Mouse (Mus musculus) embryonic facial prominence, embryonic 14.5 days (tissue): ENCODE results near the gene Zbtb44. TPM values are rescaled to one million over a fixed set of nuclear protein-coding genes. Genes with fewer than 3 reads are reported as not detected.
"Not testable (repeated sequence)": the region's sequence is repeated elsewhere in the genome, so short reads cannot be mapped to it uniquely, and the experiment has no call there.

Experiments
- ATAC-seq: fragments of 200-750 bp; cut with Nextera tagmentation; 2 replicates; pipeline ENCODE4 v1.8.0; 2017; ENCODE audit warnings: low read depth, moderate number of reproducible peaks, moderate TSS enrichment
- DNase-seq: peaks from one replicate; pipeline ENCODE4 v3.0.0-alpha.2; 2015; ENCODE audit warnings: low spot score
- H3K27ac ChIP-seq: fragments of 300-500 bp; sonication (generic); replicated peaks from 2 replicates; pipeline ENCODE4 v1.5.1; 2014; ENCODE audit warnings: low read depth, mild to moderate bottlenecking, low read length, moderate library complexity
- H3K27me3 ChIP-seq: fragments of 300-500 bp; sonication (generic); replicated peaks from 2 replicates; pipeline ENCODE4 v1.6.1; 2014; ENCODE audit warnings: low read length; ENCODE audit not compliant: control insufficient read depth, insufficient read depth
- H3K36me3 ChIP-seq: fragments of 300-500 bp; sonication (generic); 2 replicates; pipeline ENCODE4 v1.6.1; 2014; ENCODE audit warnings: low read length, mixed read lengths; ENCODE audit not compliant: control insufficient read depth, insufficient read depth
- H3K4me1 ChIP-seq: fragments of 300-500 bp; sonication (generic); 2 replicates; pipeline ENCODE4 v1.6.1; 2014; ENCODE audit warnings: antibody characterized with exemption, low read length; ENCODE audit not compliant: control insufficient read depth, insufficient read depth
- H3K4me2 ChIP-seq: fragments of 300-500 bp; sonication (generic); 2 replicates; pipeline ENCODE4 v1.6.1; 2014; ENCODE audit warnings: low read depth, mild to moderate bottlenecking, low read length, moderate library complexity, mixed read lengths
- H3K4me3 ChIP-seq: fragments of 300-500 bp; sonication (generic); 2 replicates; pipeline ENCODE4 v1.5.1; 2014; ENCODE audit warnings: low read depth, mild to moderate bottlenecking, low read length
- H3K9ac ChIP-seq: fragments of 300-500 bp; sonication (generic); 2 replicates; pipeline ENCODE4 v1.6.1; 2014; ENCODE audit warnings: low read depth, mild to moderate bottlenecking, low read length, moderate library complexity, mixed read lengths
- H3K9me3 ChIP-seq: fragments of 300-500 bp; sonication (generic); 2 replicates; pipeline ENCODE4 v1.6.1; 2016; ENCODE audit warnings: low read length; ENCODE audit not compliant: control insufficient read depth
- WGBS: fragments of 180-500 bp; shearing (Covaris S2); extraction: QIAGEN DNeasy Blood & Tissue Kit; methylation state at CpG from one replicate; pipeline ENCODE4 v1.1.7; 2014; 5-methylcytosine and 5-hydroxymethylcytosine counted together
- polyA plus RNA-seq: library from polyadenylated mRNA; unstranded; fragments of >200 nt; fragmentation: Nextera tagmentation; extraction: Ambion mirVana; gene quantifications from 2 replicates; pipeline ENCODE4 v1.2.1, GENCODE M21; 2014

Gene Zbtb44
- polyA plus RNA-seq, 1 experiment from 2014 or later = 5.9 TPM

DNA sequence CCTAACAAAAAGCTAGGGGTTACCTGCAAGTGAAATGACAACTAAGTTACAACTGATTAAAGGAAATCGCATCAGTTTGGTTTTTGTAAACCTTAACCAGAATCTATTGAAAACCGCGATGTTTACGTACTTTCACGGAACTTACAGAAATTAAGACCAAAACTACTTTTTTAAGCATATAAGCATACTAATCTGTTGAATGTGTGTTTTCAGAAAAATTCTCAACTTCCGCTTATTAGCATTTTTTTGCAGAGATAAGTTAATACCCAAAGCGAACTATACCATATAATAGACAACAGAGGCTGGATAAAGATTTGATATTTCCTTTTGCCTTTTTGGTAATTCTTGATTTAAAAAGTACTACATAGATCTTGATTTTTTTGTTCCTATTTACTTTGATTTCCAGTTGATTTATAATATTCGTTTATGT, 985 bp downstream of the Zbtb44 start:
- Histone ChIP-seq H3K27me3 (no peaks in the 10 kb centered on the region), H3K27ac (peak overlapping the region; percentile 92), H3K9ac (peak overlapping the region; percentile 81), H3K4me3 (peak overlapping the region; percentile 78), H3K4me1 (peaks cover 13% of the 10 kb centered on the region), H3K9me3 (no peaks in the 10 kb centered on the region), H3K36me3 (0 out of 2 replicates have a peak, but pooled peaks cover 11% of the 10 kb centered on the region), H3K4me2 (peak overlapping the region; percentile 91)
- 16% methylated on average over 8 of the region's 8 CpGs for WGBS
- DNase-seq (no peak), ATAC-seq (no peak)

DNA sequence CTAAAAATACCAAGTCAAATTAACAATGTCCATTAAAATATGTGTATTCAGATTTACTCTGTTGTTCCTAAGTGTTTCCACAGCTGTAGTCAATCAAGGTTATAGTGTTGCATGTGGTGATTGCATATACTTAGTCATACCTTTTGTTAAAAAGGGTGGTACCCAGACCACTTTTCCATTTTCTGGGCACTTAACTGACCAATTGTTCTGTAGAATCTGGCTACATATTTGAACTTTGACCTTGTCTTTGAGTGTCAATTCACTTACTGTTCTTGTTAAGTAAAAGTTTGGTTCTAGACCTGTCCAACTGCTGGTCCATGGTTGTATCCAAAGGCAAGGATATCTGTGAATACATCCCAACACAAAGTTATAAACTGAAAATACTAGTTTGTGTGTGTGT, 2.1 kb downstream of the Zbtb44 start:
- 0 out of 2 replicates have a peak, but pooled peaks cover 11% of the 10 kb centered on the region for H3K36me3 ChIP-seq
- H3K9me3 ChIP-seq = no peaks in the 10 kb centered on the region
- peak overlapping the region; percentile 38; the same call in 1 of the 2 replicates for H3K4me2 ChIP-seq
- H3K27me3 ChIP-seq = no peaks in the 10 kb centered on the region
- no peak for DNase-seq
- H3K4me1 ChIP-seq = peaks cover 13% of the 10 kb centered on the region
- H3K4me3 ChIP-seq = 0 out of 2 replicates have a peak overlapping the region, but pooled peaks have one; percentile 16
- no peak overlapping the region; the same call in 1 of the 2 replicates for H3K27ac ChIP-seq
- ATAC-seq = no peak
- no peak overlapping the region for H3K9ac ChIP-seq

DNA sequence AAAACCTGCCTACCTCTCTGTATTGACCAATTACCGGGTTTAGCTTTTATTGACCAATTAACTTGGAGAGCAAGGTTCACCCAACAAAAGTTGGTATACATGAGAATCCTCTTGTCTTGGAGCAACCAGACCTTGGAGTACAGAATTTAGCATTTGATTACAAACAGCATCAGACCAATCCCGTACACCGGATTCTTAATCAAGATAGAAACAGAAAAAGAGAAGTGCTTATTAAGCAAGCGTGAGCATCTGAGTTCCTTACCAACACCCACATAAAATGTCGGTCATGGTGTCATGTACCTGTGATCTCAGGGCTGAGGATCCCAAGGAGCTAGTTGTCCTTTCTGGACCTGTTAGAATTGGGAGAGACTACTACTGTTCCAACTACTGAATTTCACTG, 19.8 kb downstream of the Zbtb44 start:
- Histone ChIP-seq H3K9me3 (no peaks in the 10 kb centered on the region), H3K36me3 (0 out of 2 replicates have a peak, but pooled peaks cover 13% of the 10 kb centered on the region), H3K4me2 (no peak overlapping the region), H3K4me1 (no peaks in the 10 kb centered on the region), H3K4me3 (no peak overlapping the region), H3K27ac (no peak overlapping the region), H3K9ac (no peak overlapping the region), H3K27me3 (no peaks in the 10 kb centered on the region)
- DNase-seq = no peak
- ATAC-seq = no peak
- WGBS = 98% methylated on average over 5 of the region's 5 CpGs

DNA sequence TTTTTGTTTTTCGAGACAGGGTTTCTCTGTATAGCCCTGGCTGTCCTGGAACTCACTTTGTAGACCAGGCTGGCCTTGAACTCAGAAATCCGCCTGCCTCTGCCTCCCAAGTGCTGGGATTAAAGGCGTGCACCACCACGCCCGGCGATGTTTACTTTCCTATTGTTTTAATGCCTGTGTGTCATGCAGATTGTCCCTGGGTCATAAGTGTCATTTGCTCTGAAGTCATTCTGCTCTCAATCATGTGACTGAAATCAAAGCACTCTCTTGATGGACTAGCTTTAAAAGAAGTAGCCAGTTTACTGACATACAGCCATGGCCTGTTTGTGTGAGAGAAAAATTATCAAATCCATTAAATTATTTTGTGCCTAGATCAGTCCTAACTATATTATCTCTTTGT, 21.1 kb downstream of the Zbtb44 start:
- not testable (repeated sequence) for H3K9ac ChIP-seq, H3K27me3 ChIP-seq, DNase-seq, H3K4me3 ChIP-seq, H3K4me1 ChIP-seq, ATAC-seq, H3K27ac ChIP-seq, H3K9me3 ChIP-seq, H3K4me2 ChIP-seq
- WGBS = 94% methylated on average over 6 of the region's 6 CpGs
- 0 out of 2 replicates have a peak, but pooled peaks cover 13% of the 10 kb centered on the region for H3K36me3 ChIP-seq

DNA sequence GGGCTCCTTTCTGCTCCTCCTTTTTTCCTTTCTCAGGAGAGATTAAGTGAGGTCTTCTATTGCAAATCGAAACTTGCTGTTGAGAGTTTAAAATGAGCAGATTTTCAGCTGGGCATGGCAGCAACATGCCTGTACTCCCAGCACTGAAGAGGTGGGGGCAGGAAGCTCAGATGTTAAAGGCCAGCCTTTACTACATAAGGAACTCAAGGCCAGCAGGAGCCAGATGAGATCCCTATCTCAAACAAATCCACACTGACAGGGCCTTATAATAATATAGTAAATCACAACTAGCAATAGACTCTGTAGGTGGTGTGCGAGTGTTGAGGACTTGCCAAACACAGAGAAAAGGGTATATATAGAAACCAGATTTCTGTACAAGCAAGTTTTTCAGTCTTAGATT, 28.3 kb downstream of the Zbtb44 start:
- H3K4me2 ChIP-seq = no peak overlapping the region
- H3K9me3 ChIP-seq = no peaks in the 10 kb centered on the region
- DNase-seq (no peak), ATAC-seq (no peak)
- no peak overlapping the region for H3K9ac ChIP-seq
- 74% methylated on average over 2 of the region's 2 CpGs for WGBS
- no peak overlapping the region for H3K27ac ChIP-seq
- H3K4me1 ChIP-seq = no peaks in the 10 kb centered on the region
- no peak overlapping the region for H3K4me3 ChIP-seq
- peaks cover 38% of the 10 kb centered on the region for H3K36me3 ChIP-seq
- no peaks in the 10 kb centered on the region for H3K27me3 ChIP-seq

DNA sequence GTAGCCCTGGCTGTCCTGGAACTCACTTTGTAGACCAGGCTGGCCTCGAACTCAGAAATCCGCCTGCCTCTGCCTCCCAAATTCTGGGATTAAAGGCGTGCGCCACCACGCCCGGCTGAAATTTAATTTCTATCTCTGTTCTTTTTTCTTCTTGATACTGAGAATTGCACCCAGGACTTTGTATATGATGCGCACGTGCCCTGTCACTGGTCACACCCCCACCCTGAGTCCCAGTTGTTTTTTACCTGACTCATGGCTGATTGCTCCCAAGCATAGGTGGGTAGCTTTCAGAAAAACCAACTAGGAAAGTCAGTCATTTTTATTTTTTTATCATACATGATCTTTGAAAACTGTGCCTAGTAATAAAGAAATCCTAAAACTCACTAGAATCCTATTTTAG, 40.3 kb downstream of the Zbtb44 start:
- ATAC-seq (no peak), DNase-seq (no peak)
- no peak overlapping the region for H3K4me3 ChIP-seq

DNA sequence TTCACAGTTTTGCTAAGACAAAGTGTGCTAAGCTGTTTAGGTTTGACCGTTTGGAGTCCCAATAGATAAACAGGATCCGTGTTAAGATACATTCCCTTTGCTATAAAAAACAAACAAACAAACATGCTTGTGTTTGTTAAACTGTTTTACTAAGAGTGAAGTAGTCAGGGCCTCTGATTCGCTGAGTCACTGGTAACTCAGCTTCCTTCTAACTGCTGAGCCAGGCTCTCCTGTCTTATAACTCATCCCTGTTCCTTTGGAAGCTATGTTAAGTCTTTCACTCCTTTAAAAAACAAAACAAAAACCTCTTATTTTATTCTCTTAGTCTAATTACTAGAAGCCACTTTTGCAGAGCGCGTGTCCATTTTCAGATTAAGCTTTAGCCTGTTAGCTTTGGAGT, 41.8 kb downstream of the Zbtb44 start:
- H3K9ac ChIP-seq = no peak overlapping the region
- H3K9me3 ChIP-seq = no peaks in the 10 kb centered on the region
- no peaks in the 10 kb centered on the region for H3K4me1 ChIP-seq
- no peak overlapping the region for H3K4me2 ChIP-seq
- no peaks in the 10 kb centered on the region for H3K27me3 ChIP-seq
- peaks cover 13% of the 10 kb centered on the region for H3K36me3 ChIP-seq
- DNase-seq (no peak), ATAC-seq (no peak)
- no peak overlapping the region for H3K27ac ChIP-seq
- H3K4me3 ChIP-seq = no peak overlapping the region
- WGBS = 85% methylated on average over 5 of the region's 5 CpGs

More for the DNA sequence above, 40.3 kb downstream of the Zbtb44 start:
- 97% methylated on average over 8 of the region's 8 CpGs for WGBS
- no peak overlapping the region for H3K9ac ChIP-seq
- H3K27me3 ChIP-seq = no peaks in the 10 kb centered on the region
- H3K4me2 ChIP-seq = no peak overlapping the region
- H3K4me1 ChIP-seq = no peaks in the 10 kb centered on the region
- peaks cover 26% of the 10 kb centered on the region for H3K36me3 ChIP-seq
- no peak overlapping the region for H3K27ac ChIP-seq
- H3K9me3 ChIP-seq = no peaks in the 10 kb centered on the region

DNA sequence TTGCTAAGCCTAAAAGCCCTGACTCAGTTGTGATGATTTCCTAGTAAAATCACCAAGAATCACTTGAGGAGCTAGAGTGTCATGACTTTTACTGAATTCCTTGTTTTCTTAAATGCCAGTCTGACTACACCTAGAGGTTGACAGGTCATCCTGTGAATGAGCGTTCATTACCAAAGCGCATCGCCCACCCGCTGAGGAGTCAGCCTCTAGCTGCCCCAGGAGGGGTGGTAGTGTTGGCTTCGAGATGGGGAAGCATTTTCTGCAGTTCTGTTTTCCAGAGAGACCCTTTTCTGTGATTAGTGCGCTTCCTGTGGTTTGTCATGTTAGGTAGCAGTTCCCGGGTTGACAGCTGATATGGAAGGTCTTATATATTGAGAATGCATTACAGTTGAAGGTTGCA, 43.4 kb downstream of the Zbtb44 start:
- Histone ChIP-seq H3K27me3 (no peaks in the 10 kb centered on the region), H3K27ac (no peak overlapping the region), H3K9ac (no peak overlapping the region), H3K4me1 (no peaks in the 10 kb centered on the region), H3K36me3 (peaks cover 7% of the 10 kb centered on the region), H3K9me3 (no peaks in the 10 kb centered on the region), H3K4me2 (no peak overlapping the region), H3K4me3 (no peak overlapping the region)
- no peak for DNase-seq
- no peak for ATAC-seq
- 72% methylated on average over 7 of the region's 7 CpGs for WGBS

DNA sequence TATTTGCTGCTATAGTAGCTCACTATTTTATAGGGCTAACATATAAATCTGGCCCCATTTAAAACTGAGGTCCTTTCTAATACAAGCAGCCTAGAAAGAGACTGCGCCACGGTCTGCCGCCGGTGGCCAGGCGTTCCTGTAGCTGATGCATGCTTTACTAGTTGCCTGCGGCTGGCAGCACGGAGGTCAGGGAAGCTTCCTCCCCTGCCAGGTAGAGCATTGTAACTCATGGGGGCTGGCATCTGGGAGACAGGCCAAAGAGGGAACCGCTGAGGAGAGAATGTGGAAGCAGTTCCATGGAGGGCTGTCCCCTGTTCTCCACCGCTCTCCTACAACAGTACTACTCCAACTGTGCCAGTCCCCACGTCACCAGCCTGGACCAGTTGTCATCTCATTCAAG, 44.4 kb downstream of the Zbtb44 start:
- H3K4me2 ChIP-seq = no peak overlapping the region
- H3K4me3 ChIP-seq = no peak overlapping the region
- H3K9ac ChIP-seq = no peak overlapping the region
- H3K9me3 ChIP-seq = no peaks in the 10 kb centered on the region
- WGBS = 88% methylated on average over 10 of the region's 10 CpGs
- H3K27me3 ChIP-seq = no peaks in the 10 kb centered on the region
- no peak overlapping the region for H3K27ac ChIP-seq
- H3K4me1 ChIP-seq = no peaks in the 10 kb centered on the region
- DNase-seq (no peak), ATAC-seq (no peak)
- peaks cover 3% of the 10 kb centered on the region; the same call in 1 of the 2 replicates for H3K36me3 ChIP-seq
